Mouse (Mus musculus): ENCODE measurements around the gene Aqp5. TPM values are rescaled to one million over a fixed set of nuclear protein-coding genes. Genes with fewer than 3 reads are reported as not detected.

Gene Aqp5
- polyA plus RNA-seq, 1 experiment, result 0.27 TPM

DNA sequence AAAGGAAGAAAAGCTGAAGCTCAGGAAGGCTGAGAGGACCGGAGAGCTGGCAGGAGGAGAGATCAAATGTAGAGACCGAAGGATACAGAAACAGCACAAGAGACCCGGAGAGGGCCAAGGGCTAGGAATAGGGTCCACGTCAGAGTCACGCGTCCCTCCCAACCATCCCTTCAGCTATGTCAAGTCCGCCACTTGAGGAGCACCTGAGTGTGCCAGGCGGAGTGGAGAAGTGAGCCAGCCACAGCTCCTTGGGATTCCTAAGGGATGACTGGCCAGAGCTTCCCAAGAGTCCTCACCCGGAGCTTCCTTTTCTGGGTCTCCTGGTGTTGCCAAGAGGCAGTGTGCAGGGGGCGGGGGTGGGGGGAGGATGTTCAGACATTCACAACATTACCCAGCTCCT, 4.4 kb downstream of the Aqp5 start:
- no peak overlapping the region for H3K4me3 ChIP-seq (ENCODE audit: extremely low read depth, insufficient read depth, insufficient read length)
- H3K27me3 ChIP-seq (ENCODE audit: control insufficient read depth, insufficient read depth, low read length), result peaks cover 12% of the 10 kb centered on the region
- TF ChIP-seq POLR2A (IDR thresholded peaks at IDR 0.05; ENCODE audit: low read depth, low read length) (no peak), CTCF (IDR thresholded peaks at IDR 0.05; ENCODE audit: extremely low read depth, insufficient read depth, insufficient read length, insufficient replicate concordance) (no peak)
- H3K36me3 ChIP-seq (ENCODE audit: control insufficient read depth, insufficient read depth, low read length), result no peaks in the 10 kb centered on the region
- no peak overlapping the region for H3K27ac ChIP-seq (ENCODE audit: insufficient read depth, low read length)
- 78% methylated on average over 10 of the region's 10 CpGs for WGBS
- no peaks in the 10 kb centered on the region; the same call in 1 of the 2 replicates for H3K4me1 ChIP-seq (ENCODE audit: control insufficient read depth, insufficient read depth, insufficient read length)
- no peak for DNase-seq (ENCODE audit: low read depth in 1 of 2, low spot score in 2 of 2)

- DNase-seq (ENCODE audit: low read depth in 1 of 2, low spot score in 2 of 2), result peak; percentile 23 to 40
- peaks cover 2% of the 10 kb centered on the region; the same call in 1 of the 2 replicates for H3K27me3 ChIP-seq (ENCODE audit: control insufficient read depth, insufficient read depth, low read length)
- no peak overlapping the region for H3K27ac ChIP-seq (ENCODE audit: insufficient read depth, low read length)
- H3K4me3 ChIP-seq (ENCODE audit: extremely low read depth, insufficient read depth, insufficient read length), result no peak overlapping the region
- under 1% methylated on average over 7 of the region's 7 CpGs for WGBS
- H3K4me1 ChIP-seq (ENCODE audit: control insufficient read depth, insufficient read depth, insufficient read length), result no peaks in the 10 kb centered on the region
- TF ChIP-seq CTCF (IDR thresholded peaks at IDR 0.05; ENCODE audit: extremely low read depth, insufficient read depth, insufficient read length, insufficient replicate concordance) (peak; percentile 95), POLR2A (IDR thresholded peaks at IDR 0.05; ENCODE audit: low read depth, low read length) (no peak)
- H3K36me3 ChIP-seq (ENCODE audit: control insufficient read depth, insufficient read depth, low read length), result no peaks in the 10 kb centered on the region
These were observed 5.6 kb downstream of the Aqp5 start for GRCm38 (mm10) chr15:99596056-99596687.

DNA sequence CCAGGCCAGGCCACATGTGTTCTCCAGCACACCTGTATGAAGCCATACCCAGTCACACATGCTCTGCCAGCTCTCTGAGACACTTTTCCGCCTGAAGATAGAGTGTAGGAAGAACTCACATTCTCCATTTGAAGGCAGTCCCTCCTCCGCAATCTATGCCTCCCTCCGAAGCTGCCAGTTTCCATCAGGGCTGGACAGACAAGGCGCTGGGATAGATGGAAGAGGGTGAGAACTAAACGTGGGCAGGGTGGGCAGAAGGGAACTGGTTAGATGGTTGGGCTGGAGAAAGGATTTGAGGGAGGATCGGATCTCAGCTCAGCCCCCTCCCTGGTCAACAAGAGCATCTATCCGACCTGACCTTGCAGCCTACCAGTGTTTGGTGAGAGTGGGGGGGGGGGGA, 6.3 kb downstream of the Aqp5 start:
- no peaks in the 10 kb centered on the region for H3K4me1 ChIP-seq (ENCODE audit: control insufficient read depth, insufficient read depth, insufficient read length)
- H3K27me3 ChIP-seq (ENCODE audit: control insufficient read depth, insufficient read depth, low read length), result no peaks in the 10 kb centered on the region
- no peak overlapping the region for H3K27ac ChIP-seq (ENCODE audit: insufficient read depth, low read length)
- no peaks in the 10 kb centered on the region for H3K36me3 ChIP-seq (ENCODE audit: control insufficient read depth, insufficient read depth, low read length)
- DNase-seq (ENCODE audit: low read depth in 1 of 2, low spot score in 2 of 2), result no peak
- no peak overlapping the region for H3K4me3 ChIP-seq (ENCODE audit: extremely low read depth, insufficient read depth, insufficient read length)
- TF ChIP-seq POLR2A (IDR thresholded peaks at IDR 0.05; ENCODE audit: low read depth, low read length) (no peak), CTCF (IDR thresholded peaks at IDR 0.05; ENCODE audit: extremely low read depth, insufficient read depth, insufficient read length, insufficient replicate concordance) (no peak)
- WGBS, result 61% methylated on average over 7 of the region's 7 CpGs

DNA sequence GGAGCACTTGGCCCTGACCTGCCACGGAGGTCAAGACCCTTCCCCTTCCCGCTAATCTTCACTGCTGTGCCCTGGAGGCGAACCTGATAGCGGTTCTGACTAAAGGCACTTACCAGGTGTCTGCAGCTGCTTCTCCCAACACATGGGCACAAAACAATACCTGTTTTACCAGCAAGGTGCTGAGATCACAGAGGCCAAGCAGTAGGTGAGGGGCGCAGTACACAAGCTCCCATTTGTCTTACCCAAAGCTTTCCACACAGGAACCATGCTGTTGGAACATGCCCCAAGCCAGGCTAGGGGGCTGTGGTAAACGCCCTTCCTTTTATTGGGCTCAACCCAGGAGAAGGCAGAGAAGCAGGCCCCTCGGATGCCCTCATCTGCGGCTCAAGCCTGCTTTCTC, 7.0 kb downstream of the Aqp5 start:
- Histone ChIP-seq H3K27ac (ENCODE audit: insufficient read depth, low read length) (no peak overlapping the region), H3K4me1 (ENCODE audit: control insufficient read depth, insufficient read depth, insufficient read length) (no peaks in the 10 kb centered on the region), H3K36me3 (ENCODE audit: control insufficient read depth, insufficient read depth, low read length) (no peaks in the 10 kb centered on the region), H3K27me3 (ENCODE audit: control insufficient read depth, insufficient read depth, low read length) (no peaks in the 10 kb centered on the region), H3K4me3 (ENCODE audit: extremely low read depth, insufficient read depth, insufficient read length) (no peak overlapping the region)
- DNase-seq (ENCODE audit: low read depth in 1 of 2, low spot score in 2 of 2), result no peak
- TF ChIP-seq CTCF (IDR thresholded peaks at IDR 0.05; ENCODE audit: extremely low read depth, insufficient read depth, insufficient read length, insufficient replicate concordance), result no peak
- TF ChIP-seq POLR2A (IDR thresholded peaks at IDR 0.05; ENCODE audit: low read depth, low read length), result no peak
- 65% methylated on average over 8 of the region's 8 CpGs for WGBS

GRCm38 (mm10) chr15:99599245-99600070, 8.9 kb downstream of the Aqp5 start:
- no peak for TF ChIP-seq POLR2A (IDR thresholded peaks at IDR 0.05; ENCODE audit: low read depth, low read length)
- no peak for TF ChIP-seq CTCF (IDR thresholded peaks at IDR 0.05; ENCODE audit: extremely low read depth, insufficient read depth, insufficient read length, insufficient replicate concordance)
- no peaks in the 10 kb centered on the region for H3K4me1 ChIP-seq (ENCODE audit: control insufficient read depth, insufficient read depth, insufficient read length)
- WGBS, result 72% methylated on average over 17 of the region's 17 CpGs
- no peaks in the 10 kb centered on the region for H3K36me3 ChIP-seq (ENCODE audit: control insufficient read depth, insufficient read depth, low read length)
- no peak for DNase-seq (ENCODE audit: low read depth in 1 of 2, low spot score in 2 of 2)
- no peak overlapping the region for H3K27ac ChIP-seq (ENCODE audit: insufficient read depth, low read length)
- H3K27me3 ChIP-seq (ENCODE audit: control insufficient read depth, insufficient read depth, low read length), result no peaks in the 10 kb centered on the region
- H3K4me3 ChIP-seq (ENCODE audit: extremely low read depth, insufficient read depth, insufficient read length), result no peak overlapping the region

- no peak within 1 kb of the TSS for H3K4me3 ChIP-seq (ENCODE audit: extremely low read depth, insufficient read depth, insufficient read length)
- H3K4me1 ChIP-seq (ENCODE audit: control insufficient read depth, insufficient read depth, insufficient read length), result no peaks in the 10 kb centered on the region
- H3K27me3 ChIP-seq (ENCODE audit: control insufficient read depth, insufficient read depth, low read length), result no peaks in the 10 kb centered on the region
- no peak for TF ChIP-seq CTCF (IDR thresholded peaks at IDR 0.05; ENCODE audit: extremely low read depth, insufficient read depth, insufficient read length, insufficient replicate concordance)
- no peak for TF ChIP-seq POLR2A (IDR thresholded peaks at IDR 0.05; ENCODE audit: low read depth, low read length)
- H3K27ac ChIP-seq (ENCODE audit: insufficient read depth, low read length), result no peak within 1 kb of the TSS
- no peak for DNase-seq (ENCODE audit: low read depth in 1 of 2, low spot score in 2 of 2)
- WGBS, result 78% methylated on average over 22 of the region's 22 CpGs
- H3K36me3 ChIP-seq (ENCODE audit: control insufficient read depth, insufficient read depth, low read length), result no peaks in the 10 kb centered on the region
These were observed 10.6 kb downstream of the Aqp5 start, which contains the start of gene Aqp6 for GRCm38 (mm10) chr15:99600986-99601822. Aqp6 (plus strand) TSS chr15:99601400.

Measured in spleen, adult 2 months (tissue).